Mouse (Mus musculus) spleen, adult 2 months (tissue): ENCODE measurements around the gene Smim24. TPM values are rescaled to one million over a fixed set of nuclear protein-coding genes. Genes with fewer than 3 reads are reported as not detected.

Source experiments
- DNase-seq, 2 experiments: peaks; one replicate each; pipeline versions ENCODE4 v3.0.0 to v3.0.0-alpha.2; 2012 to 2021; ENCODE audit warnings: low spot score in 2 of 2, low read depth in 1 of 2
- H3K27ac ChIP-seq: fragments of 200-500 bp; 2 replicates; pipeline ENCODE4 v1.5.1; 2012; ENCODE audit warnings: low read length, inconsistent platforms; ENCODE audit not compliant: insufficient read depth
- H3K27me3 ChIP-seq: fragments of 200-500 bp; 2 replicates; pipeline ENCODE4 v1.6.1; 2012; ENCODE audit warnings: mild to moderate bottlenecking, moderate library complexity, low read length, inconsistent platforms; ENCODE audit not compliant: control insufficient read depth, insufficient read depth
- H3K36me3 ChIP-seq: fragments of 200-500 bp; 2 replicates; pipeline ENCODE4 v1.6.1; 2012; ENCODE audit warnings: mild to moderate bottlenecking, low read length, inconsistent platforms; ENCODE audit not compliant: control insufficient read depth, insufficient read depth
- H3K4me1 ChIP-seq: fragments of 200-500 bp; 2 replicates; pipeline ENCODE4 v1.6.1; 2011; ENCODE audit warnings: inconsistent platforms; ENCODE audit not compliant: control insufficient read depth, insufficient read depth, insufficient read length
- H3K4me3 ChIP-seq: fragments of 200-500 bp; 2 replicates; pipeline ENCODE4 v1.5.1; 2011; ENCODE audit warnings: mild to moderate bottlenecking, inconsistent platforms; ENCODE audit not compliant: insufficient read depth, insufficient read length; ENCODE audit errors: extremely low read depth
- CTCF ChIP-seq: fragments of 200-500 bp; IDR thresholded peaks from 2 replicates; pipeline ENCODE4 v1.5.1; 2011; ENCODE audit warnings: mild to moderate bottlenecking, inconsistent platforms; ENCODE audit not compliant: insufficient read depth, insufficient read length, insufficient replicate concordance; ENCODE audit errors: extremely low read depth
- POLR2A ChIP-seq: fragments of 200-500 bp; IDR thresholded peaks from 2 replicates; pipeline ENCODE4 v1.6.1; 2011; ENCODE audit warnings: low read depth, low read length, inconsistent platforms
- WGBS: fragments of 180-500 bp; shearing (Covaris S2); methylation state at CpG from one replicate; pipeline ENCODE4 v1.1.7; 2018; 5-methylcytosine and 5-hydroxymethylcytosine counted together
- polyA plus RNA-seq: library from polyadenylated mRNA; depleted of rRNA; stranded (reverse); fragments of >200 nt; gene quantifications from 2 replicates; pipeline ENCODE4 v1.2.3, GENCODE M21; 2012

The Smim24 gene
- polyA plus RNA-seq, 1 experiment, result 18.3 TPM

DNA sequence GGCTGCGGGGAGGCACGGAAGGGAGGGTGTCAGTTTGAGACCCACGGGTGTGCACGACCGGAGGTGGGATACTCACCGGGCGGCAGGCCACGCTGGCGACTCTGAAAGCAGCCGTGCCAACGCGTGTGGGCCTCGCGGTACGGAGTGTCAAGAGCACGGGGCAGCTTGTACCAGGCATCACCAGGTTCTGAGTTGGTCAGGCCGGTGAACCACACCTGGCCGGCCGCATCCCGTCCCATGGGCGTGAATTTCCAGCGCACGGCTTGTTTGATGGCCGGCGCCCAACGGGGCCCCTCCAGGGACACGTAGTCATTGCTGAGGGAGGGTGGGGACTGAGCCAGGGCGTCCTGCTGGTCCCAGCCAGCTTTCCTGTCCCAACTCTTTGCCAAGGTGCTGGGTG is 28.2 kb upstream of the Smim24 start:
- 95% methylated on average over 28 of the region's 28 CpGs for WGBS
- no peaks in the 10 kb centered on the region; the same call in none of the 2 replicates for H3K4me1 ChIP-seq
- TF ChIP-seq POLR2A (no peak), CTCF (no peak)
- peaks cover 27% of the 10 kb centered on the region for H3K36me3 ChIP-seq
- no peak overlapping the region for H3K4me3 ChIP-seq
- no peaks in the 10 kb centered on the region for H3K27me3 ChIP-seq
- no peak overlapping the region for H3K27ac ChIP-seq
- DNase-seq, result no peak

DNA sequence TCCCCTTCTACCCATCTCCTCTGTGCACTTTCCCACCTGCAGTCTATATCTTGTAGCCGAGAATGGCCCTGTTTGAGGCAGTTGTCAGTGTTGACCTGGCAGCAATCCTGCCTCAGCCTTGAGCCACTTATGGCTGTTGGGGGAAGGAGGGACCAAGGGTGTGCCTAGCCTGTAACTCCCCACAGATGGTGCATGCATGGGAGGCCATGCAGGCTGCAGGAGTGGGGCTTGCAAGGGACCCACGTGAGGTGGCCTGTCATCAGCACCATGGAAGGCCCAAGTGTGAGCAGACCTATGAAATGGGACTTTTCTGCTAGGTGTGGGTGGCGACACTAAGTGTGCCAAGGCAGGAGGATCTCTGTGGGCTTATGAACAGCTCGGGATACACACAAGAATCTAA is 27.8 kb upstream of the Smim24 start:
- Histone ChIP-seq H3K27me3 (no peaks in the 10 kb centered on the region), H3K36me3 (peaks cover 31% of the 10 kb centered on the region), H3K27ac (no peak overlapping the region), H3K4me3 (no peak overlapping the region), H3K4me1 (no peaks in the 10 kb centered on the region; the same call in none of the 2 replicates)
- 64% methylated on average over 4 of the region's 4 CpGs for WGBS
- TF ChIP-seq POLR2A, result no peak
- no peak for TF ChIP-seq CTCF
- no peak for DNase-seq

DNA sequence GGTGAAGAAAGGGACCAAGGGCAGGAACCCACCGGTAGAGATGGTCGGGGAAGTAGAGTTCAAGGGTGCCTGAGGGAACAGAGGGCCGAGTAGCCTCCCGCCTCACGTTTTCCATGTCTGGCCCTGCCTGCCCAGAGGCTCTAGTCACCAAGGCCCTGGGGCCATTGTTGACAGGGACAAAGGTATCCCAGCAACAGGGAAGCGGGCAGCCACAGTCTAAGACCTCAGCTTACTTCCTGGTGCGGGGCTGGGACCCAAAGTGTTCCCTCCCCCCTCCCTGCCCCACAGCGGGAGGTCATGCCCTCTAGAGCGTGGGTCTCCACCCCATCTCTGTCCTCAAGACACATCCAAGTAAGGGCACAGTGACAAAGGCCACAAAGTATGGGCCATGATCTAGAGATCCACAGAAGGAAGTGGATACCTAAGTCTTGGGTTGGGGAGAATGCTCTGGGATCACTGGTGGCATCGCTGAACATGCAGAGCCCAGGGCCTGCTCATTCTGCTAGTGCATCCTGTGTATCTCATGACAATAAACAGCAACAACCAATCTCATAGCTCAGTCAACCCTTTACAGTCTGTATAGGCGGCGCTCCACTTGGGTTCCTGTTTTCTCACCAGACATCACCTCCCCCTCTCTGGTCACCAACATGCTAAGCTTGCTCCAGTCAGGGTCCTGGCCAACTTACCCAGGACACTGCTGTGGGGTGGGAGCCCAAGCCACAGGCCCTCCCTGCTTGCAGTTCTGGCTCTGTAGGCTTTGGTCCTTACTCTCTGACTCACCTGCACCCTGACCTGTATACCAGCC is 27.0 kb upstream of the Smim24 start, which contains the start of gene 4930404N11Rik:
Gene 4930404N11Rik (minus strand): TSS at position 145 of the 805 bp plus-strand sequence.
- H3K27me3 ChIP-seq, result no peaks in the 10 kb centered on the region
- no peak within 1 kb of the TSS for H3K4me3 ChIP-seq
- 52% methylated on average over 12 of the region's 12 CpGs for WGBS
- TF ChIP-seq POLR2A (no peak), CTCF (no peak)
- H3K4me1 ChIP-seq, result no peaks in the 10 kb centered on the region; the same call in none of the 2 replicates
- no peak for DNase-seq
- no peak within 1 kb of the TSS; the same call in 1 of the 2 replicates for H3K27ac ChIP-seq
- peaks cover 39% of the 10 kb centered on the region for H3K36me3 ChIP-seq

DNA sequence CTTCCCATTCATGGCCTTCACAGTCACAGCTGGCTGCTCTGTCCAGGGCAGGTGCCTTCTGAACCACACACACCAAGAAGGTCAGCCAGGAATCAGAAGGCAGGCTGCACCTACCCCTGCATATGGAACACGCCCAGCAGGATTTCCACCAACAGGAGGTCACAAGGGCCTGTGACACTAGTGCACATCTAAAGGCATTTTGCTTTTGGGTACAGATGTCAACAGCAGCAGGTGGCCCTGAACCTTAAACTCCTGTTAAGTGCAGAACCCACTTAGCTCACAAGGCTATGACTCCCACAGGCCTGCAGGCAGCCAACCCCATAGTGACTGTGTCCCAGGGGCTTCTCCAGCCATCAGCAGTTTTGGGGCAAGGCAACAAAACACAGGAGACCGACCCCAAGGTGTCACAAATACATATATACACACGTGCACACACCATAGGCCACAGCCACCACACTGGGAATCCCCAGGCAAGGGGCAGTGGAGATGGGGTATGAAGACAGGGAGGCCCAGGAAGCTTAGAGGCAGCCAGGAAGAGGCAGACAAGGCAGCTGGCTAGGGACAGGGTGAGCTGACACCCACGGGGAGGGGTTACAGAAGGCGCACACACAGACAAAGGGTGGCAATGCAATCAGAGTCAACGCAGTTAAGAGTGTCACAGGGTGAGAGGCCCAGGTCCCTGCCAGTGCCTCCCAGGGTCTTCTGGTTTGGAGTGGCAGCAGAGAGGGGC is 26.2 kb upstream of the Smim24 start:
- Histone ChIP-seq H3K4me1 (no peaks in the 10 kb centered on the region; the same call in none of the 2 replicates), H3K36me3 (peaks cover 41% of the 10 kb centered on the region), H3K4me3 (no peak overlapping the region), H3K27ac (no peak overlapping the region; the same call in 1 of the 2 replicates), H3K27me3 (no peaks in the 10 kb centered on the region)
- no peak for DNase-seq
- 79% methylated on average over 6 of the region's 6 CpGs for WGBS
- TF ChIP-seq CTCF (no peak), POLR2A (no peak)

DNA sequence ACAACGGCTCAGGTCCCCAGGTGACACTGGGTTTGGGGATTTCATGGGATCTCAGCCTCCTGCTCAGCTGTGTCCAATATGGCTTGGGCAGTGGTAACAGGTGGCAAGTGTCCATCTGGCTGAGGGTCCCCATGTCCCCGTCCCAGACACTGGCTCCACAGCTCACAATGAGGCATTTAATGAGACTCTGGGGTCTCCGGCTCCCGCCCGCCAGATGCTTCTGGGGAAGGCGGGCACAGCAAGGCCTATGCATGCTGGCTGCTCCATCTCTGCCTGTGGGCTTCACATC is 25.7 kb upstream of the Smim24 start:
- H3K4me1 ChIP-seq, result no peaks in the 10 kb centered on the region; the same call in none of the 2 replicates

DNA sequence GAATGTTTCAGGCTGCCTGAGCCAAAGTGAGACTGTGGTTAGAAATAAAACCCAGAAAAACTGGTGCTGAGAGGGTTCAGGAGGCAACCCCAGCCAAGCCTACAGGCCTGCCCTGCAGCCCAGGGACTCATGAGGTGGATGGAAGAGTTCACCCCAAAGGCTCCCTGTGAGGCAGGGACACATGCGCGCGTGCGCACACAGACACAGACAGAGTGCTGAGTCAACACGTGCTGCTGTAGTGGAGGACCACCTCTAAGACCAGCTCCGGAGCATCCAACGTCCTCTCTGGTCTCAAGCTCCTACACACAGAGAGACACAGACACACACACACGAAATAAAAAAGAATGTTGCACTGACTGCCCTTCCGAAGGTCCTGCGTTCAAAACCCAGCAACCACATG is 17.5 kb upstream of the Smim24 start:
- H3K36me3 ChIP-seq, result peaks cover 7% of the 10 kb centered on the region

More for the DNA sequence above, 25.7 kb upstream of the Smim24 start:
- H3K4me3 ChIP-seq, result no peak overlapping the region
- DNase-seq, result no peak
- no peaks in the 10 kb centered on the region for H3K27me3 ChIP-seq
- no peak overlapping the region for H3K27ac ChIP-seq
- WGBS, result 95% methylated on average over 6 of the region's 6 CpGs
- no peak for TF ChIP-seq CTCF
- TF ChIP-seq POLR2A, result no peak
- peaks cover 41% of the 10 kb centered on the region for H3K36me3 ChIP-seq

More for the DNA sequence above, 17.5 kb upstream of the Smim24 start:
- 97% methylated on average over 10 of the region's 10 CpGs for WGBS
- no peak for DNase-seq
- no peak for TF ChIP-seq POLR2A
- TF ChIP-seq CTCF, result no peak
- Histone ChIP-seq H3K27me3 (no peaks in the 10 kb centered on the region), H3K4me1 (peaks cover 16% of the 10 kb centered on the region; the same call in 1 of the 2 replicates), H3K4me3 (no peak overlapping the region), H3K27ac (no peak overlapping the region)
